Mouse (Mus musculus) gastrocnemius, postnatal 4 days (tissue): ENCODE results near the gene Rps24. TPM values are rescaled to one million over a fixed set of nuclear protein-coding genes. Genes with fewer than 3 reads are reported as not detected.

Experiments used
- DNase-seq, 2 experiments: peaks; one replicate each; pipeline ENCODE4 v3.0.0; 2021 to 2022; ENCODE audit warnings: low spot score in 2 of 2, mixed read lengths in 2 of 2
- total RNA-seq, 2 experiments: library from RNA; stranded (reverse); gene quantifications; 2 replicates each; pipeline ENCODE4 v1.2.3; 2021

Rps24 gene
- total RNA-seq, 2 experiments from 2014 or later = 1,547 to 1,580 TPM

GRCm38 (mm10) chr14:24510218-24510617 lies 23.3 kb downstream of the Rps24 start:
- DNase-seq = no peak

- no peak for DNase-seq
These were observed 23.8 kb downstream of the Rps24 start for GRCm38 (mm10) chr14:24510679-24511078.

GRCm38 (mm10) chr14:24512527-24513161 lies 25.7 kb downstream of the Rps24 start:
- no peak for DNase-seq

- no peak for DNase-seq
These were observed 34.7 kb downstream of the Rps24 start for GRCm38 (mm10) chr14:24521597-24521996.

- DNase-seq = no peak
These were observed 38.2 kb downstream of the Rps24 start for GRCm38 (mm10) chr14:24525137-24525536.

- no peak for DNase-seq
These were observed 38.9 kb downstream of the Rps24 start for GRCm38 (mm10) chr14:24525677-24526415.

- no peak for DNase-seq
These were observed 39.5 kb downstream of the Rps24 start for GRCm38 (mm10) chr14:24526440-24526839.

- DNase-seq = no peak
These were observed 43.3 kb downstream of the Rps24 start for GRCm38 (mm10) chr14:24530228-24530627.

GRCm38 (mm10) chr14:24534865-24535545 lies 48.1 kb downstream of the Rps24 start:
- no peak for DNase-seq

GRCm38 (mm10) chr14:24542901-24543300 lies 56.0 kb downstream of the Rps24 start:
- no peak for DNase-seq

- peak in 1 of 2 experiments; percentile 22 for DNase-seq
These were observed 57.1 kb downstream of the Rps24 start for GRCm38 (mm10) chr14:24544057-24544456.

Other genes with a start within 250 kb of the Rps24 start
- 10 to 100 TPM; 27.4 to 28.8 TPM for gene Dlg5, start 241.2 kb upstream of the Rps24 start, total RNA-seq
- not detected for gene E330034G19Rik, start 193.9 kb upstream of the Rps24 start, total RNA-seq
- 10 to 100 TPM; 14.3 to 16.8 TPM for gene Polr3a, start 67 bp upstream of the Rps24 start, total RNA-seq